Mouse (Mus musculus) cortical plate, adult 2 months (tissue): ENCODE results near the gene Cep41. TPM values are rescaled to one million over a fixed set of nuclear protein-coding genes. Genes with fewer than 3 reads are reported as not detected.

Experiments
- H3K27ac ChIP-seq: fragments of 200-500 bp; 2 replicates; pipeline ENCODE4 v1.5.1; 2012; ENCODE audit warnings: low read length, control low read depth, inconsistent platforms; ENCODE audit not compliant: insufficient read depth
- H3K4me1 ChIP-seq: fragments of 200-500 bp; 2 replicates; pipeline ENCODE4 v1.6.1; 2011; ENCODE audit warnings: low read length; ENCODE audit not compliant: control insufficient read depth, insufficient read depth
- H3K4me3 ChIP-seq: fragments of 200-500 bp; 2 replicates; pipeline ENCODE4 v1.5.1; 2011; ENCODE audit warnings: mild to moderate bottlenecking, low read length, control low read depth; ENCODE audit not compliant: insufficient read depth
- CTCF ChIP-seq: fragments of 200-500 bp; IDR thresholded peaks from 2 replicates; pipeline ENCODE4 v1.5.1; 2011; ENCODE audit warnings: mild to moderate bottlenecking, control low read depth, low read length; ENCODE audit not compliant: insufficient read depth; ENCODE audit errors: extremely low read depth
- POLR2A ChIP-seq: fragments of 200-500 bp; IDR thresholded peaks from 2 replicates; pipeline ENCODE4 v1.6.1; 2011; ENCODE audit warnings: mild to moderate bottlenecking, low read length, control low read depth; ENCODE audit not compliant: insufficient read depth; ENCODE audit errors: extremely low read depth
- polyA plus RNA-seq: library from polyadenylated mRNA; depleted of rRNA; stranded (reverse); fragments of >200 nt; gene quantifications from 2 replicates; pipeline ENCODE4 v1.2.3, GENCODE M21; 2012

The Cep41 gene
- polyA plus RNA-seq, 1 experiment, result 5.8 TPM

DNA sequence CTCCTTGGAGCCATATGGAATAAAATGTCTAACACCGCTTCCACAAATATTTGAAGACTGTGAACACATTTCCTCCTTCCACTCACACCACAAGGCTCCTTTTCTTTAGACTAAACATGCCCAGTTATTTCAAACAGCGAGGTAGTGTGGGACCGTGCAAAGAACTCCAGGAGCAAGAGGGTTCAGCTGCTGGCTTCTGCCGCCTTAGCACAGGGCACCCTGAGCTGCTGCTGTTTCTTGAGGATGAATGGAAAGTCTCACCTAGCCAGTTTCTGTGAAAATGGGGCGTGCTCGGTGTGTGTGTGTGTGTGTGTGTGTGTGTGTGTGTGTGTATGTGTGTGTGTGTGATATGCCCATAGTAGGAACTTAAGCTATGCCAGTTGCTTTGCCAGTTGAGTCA lies 40.9 kb upstream of the Cep41 start:
- no peak overlapping the region for H3K27ac ChIP-seq
- no peak for TF ChIP-seq CTCF
- TF ChIP-seq POLR2A, result no peak
- no peak overlapping the region for H3K4me3 ChIP-seq
- peaks cover 1% of the 10 kb centered on the region for H3K4me1 ChIP-seq

DNA sequence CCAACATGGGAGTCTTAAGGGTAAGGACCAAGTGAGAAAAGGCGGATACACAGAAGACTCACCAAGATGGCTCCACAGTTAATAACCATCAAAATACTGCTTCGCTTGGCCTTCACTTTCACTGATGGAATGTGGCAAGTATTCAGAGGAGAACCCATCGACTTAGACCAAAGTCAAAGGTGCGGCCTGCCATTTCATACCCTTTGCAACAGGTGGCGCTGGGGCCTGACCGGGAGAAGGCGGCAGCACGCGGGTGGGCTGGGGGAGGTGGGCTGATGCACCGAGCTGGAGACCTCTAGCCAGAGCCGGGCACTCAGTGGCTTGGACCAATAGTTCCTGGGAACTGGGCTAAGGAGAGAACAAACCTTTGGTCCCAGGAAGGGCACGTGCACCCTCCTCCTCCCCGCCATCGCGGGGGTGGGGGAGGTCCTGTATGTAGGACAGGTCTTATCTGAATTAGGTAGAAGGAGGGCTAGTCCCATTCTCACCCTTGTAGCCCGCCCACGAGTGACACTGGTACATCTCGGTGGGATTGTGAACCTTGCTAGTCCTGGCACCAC lies 39.1 kb upstream of the Cep41 start:
- Histone ChIP-seq H3K4me1 (peaks cover 1% of the 10 kb centered on the region), H3K4me3 (no peak overlapping the region), H3K27ac (no peak overlapping the region)
- TF ChIP-seq CTCF, result no peak
- TF ChIP-seq POLR2A, result no peak

DNA sequence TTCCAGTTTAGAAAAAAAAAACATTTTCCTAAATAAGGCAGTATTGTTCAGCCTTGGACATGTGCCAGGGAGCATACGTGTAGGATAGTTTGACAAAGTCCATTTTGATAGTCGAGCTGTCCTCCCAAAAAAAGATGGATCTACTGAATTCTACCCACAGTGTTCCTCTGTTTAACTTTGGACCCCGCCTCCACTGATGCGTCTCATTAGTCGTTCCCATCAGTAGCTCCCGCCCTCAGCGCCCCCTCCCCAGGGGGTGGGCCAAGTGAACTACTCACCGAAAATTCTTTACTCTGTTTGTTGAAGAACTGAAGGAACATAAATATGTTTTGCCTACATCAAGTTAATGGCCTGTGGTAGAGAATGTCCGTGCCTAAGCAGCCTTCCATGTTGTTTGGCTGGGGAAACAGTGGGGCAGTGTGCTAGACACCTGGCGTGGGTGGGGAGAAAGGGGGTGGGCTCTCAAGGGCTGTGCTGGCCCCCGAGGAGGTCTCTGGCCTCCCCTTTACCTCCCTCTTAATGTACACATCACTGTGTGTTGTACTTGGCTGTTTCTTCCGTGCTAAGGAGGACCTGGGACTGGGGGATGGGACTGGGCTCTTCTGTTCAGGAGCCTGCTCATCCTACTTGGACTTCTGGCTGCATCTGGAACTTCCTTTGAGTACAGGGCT lies 36.9 kb upstream of the Cep41 start:
- TF ChIP-seq CTCF, result no peak
- no peak for TF ChIP-seq POLR2A
- peaks cover 1% of the 10 kb centered on the region for H3K4me1 ChIP-seq
- no peak overlapping the region for H3K27ac ChIP-seq
- H3K4me3 ChIP-seq, result no peak overlapping the region

DNA sequence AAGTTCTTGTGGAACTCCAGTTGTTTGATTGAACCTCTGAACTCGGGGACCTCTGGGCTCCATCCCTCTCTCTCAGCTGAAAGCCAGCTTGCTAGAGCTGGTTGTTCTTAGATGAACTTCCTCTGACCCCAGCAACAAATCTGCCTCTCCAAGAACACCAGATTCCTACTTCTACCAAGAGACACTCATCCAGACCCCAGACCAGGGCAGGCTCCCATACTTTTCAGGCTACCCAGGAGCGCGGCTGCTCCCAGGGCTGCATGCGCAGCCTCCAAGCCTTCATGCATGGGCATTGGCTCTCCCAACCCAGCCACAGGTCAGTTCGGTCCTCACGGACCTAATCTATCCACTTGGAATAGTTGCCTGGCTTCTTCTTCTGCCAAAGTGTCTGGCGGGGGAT lies 29.8 kb upstream of the Cep41 start, which contains the start of gene Mest:
Gene Mest, plus strand, starts transcription at position 217 of the 400 bp plus-strand sequence.
- H3K4me3 ChIP-seq, result no peak within 1 kb of the TSS
- TF ChIP-seq POLR2A (no peak), CTCF (no peak)
- no peaks in the 10 kb centered on the region for H3K4me1 ChIP-seq
- no peak within 1 kb of the TSS for H3K27ac ChIP-seq

DNA sequence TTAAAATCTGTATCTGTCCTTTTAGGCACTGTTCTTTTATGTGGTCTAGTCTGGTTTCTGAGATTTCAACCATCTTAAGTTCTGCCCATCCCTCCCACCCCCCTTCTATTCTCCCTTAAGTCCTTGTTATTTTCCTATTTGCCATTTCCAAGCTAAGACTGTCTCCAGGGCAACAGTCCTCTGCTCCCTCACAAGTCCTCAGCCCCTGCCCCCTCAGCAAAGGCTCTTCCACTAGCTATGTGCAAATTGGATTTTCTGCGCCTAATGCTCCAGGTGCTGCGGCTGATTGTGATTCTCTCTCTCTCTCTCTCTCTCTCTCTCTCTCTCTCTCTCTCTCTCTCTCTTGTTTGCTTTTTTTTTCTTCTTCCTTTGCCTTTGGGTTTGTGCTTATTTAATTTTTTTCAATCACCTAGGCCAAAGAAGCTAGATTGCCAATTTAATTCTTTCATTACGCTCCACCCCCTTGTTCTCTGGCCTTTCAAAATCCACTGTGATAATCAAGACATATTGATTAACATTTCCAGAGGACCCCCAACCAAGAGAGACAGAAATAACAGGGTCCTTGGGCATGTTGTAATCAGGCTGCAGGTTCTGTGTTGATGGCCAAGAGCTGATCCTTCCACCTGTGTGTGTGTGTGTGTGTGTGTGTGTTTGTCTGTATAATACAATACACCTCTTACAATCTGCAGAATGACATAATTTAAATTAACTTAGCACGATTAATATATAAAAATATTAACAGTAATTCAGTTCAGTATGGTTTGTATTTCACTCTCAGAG lies 29.0 kb upstream of the Cep41 start:
- H3K4me3 ChIP-seq, result no peak overlapping the region
- no peak overlapping the region for H3K27ac ChIP-seq
- TF ChIP-seq CTCF (no peak), POLR2A (no peak)
- H3K4me1 ChIP-seq, result no peaks in the 10 kb centered on the region

DNA sequence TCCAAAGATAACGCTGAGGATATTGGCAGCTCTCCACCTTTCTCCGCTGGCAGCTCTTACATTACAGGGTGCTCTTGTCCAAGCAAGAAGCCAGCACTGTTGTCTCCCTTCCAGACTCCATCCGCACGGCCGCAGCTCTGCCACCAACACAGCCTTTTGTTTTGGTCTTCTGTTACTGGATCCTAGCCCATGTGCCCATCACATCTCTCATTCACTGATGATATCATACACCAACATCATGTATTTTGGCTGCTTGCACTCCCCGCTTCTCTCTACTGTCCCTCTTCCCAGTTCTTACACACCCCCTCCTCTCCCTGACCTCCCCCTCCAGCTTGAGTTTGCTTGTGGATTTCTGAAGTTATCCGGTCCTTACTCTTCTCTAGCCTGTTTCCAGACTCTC lies 23.2 kb upstream of the Cep41 start:
- H3K4me1 ChIP-seq, result no peaks in the 10 kb centered on the region; the same call in 1 of the 2 replicates
- H3K27ac ChIP-seq, result no peak overlapping the region
- H3K4me3 ChIP-seq, result no peak overlapping the region
- no peak for TF ChIP-seq CTCF
- no peak for TF ChIP-seq POLR2A

DNA sequence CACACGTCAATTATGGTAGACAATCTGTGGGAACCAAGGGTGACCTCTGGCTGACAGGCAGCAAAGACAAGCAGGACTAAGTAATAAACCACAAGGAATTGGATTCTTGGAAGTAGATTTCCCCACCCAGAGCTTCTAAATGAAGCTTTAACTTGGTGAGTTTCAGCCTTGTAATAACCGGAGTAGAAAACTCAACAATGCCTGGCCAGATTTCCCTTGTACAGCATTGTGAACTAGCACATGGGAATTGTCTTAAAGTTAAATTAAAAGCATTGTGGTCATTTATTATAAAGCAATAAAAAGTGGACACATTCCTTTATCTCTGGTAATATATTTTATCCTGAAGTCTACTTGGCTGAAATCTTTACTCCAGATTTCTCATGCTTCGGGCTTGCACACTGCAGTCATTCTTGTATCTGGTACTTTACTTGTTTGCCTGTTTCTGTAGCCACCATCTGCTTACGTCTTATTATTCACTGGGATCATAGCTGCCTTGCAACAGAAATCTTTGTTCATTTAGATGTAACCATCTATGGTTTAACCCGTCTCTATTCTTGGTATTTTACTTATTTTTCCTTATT lies 21.4 kb upstream of the Cep41 start:
- no peak for TF ChIP-seq POLR2A
- no peak for TF ChIP-seq CTCF
- H3K27ac ChIP-seq, result no peak overlapping the region
- H3K4me1 ChIP-seq, result no peaks in the 10 kb centered on the region; the same call in 1 of the 2 replicates
- no peak overlapping the region for H3K4me3 ChIP-seq

DNA sequence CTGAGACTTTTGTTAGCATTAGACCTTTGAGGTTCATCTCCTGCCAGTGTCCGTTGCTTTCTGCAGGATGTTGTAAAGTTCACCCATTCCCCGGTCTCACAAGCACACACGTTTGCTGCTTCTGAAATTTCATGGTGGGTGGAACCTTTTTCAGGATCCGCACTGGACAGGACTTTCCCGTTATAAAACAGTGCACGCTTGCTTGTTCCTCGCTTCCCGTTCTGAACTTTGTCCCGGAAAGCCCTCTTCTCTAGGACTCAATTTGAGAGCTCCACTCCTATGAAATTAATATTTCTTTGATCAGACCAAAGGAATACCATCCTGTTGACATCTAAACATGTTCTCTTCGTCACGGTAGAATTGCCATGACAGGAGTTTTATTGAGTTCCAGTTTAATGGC lies 20.3 kb upstream of the Cep41 start:
- TF ChIP-seq POLR2A, result no peak
- no peak for TF ChIP-seq CTCF
- Histone ChIP-seq H3K4me1 (no peaks in the 10 kb centered on the region; the same call in 1 of the 2 replicates), H3K4me3 (no peak overlapping the region), H3K27ac (no peak overlapping the region)

DNA sequence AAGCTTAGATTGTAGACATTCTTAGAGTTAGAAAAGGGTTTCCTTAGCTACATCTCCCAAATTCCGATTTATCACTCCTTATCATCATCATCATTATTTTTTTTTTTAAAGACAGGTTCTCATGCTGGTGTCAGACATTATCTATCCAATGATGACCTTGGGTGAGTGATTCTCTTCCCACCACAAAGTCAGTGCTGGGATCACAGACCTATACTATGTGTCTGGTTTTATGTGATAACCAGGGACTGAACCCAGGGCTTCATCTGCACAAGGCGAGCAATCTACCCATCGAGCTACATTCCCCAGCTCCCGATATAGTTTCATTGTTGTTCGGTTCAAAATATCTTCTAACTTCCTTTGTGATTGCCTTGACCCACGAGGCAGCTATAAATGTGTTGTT lies 19.9 kb upstream of the Cep41 start:
- TF ChIP-seq POLR2A (no peak), CTCF (no peak)
- Histone ChIP-seq H3K27ac (no peak overlapping the region), H3K4me3 (no peak overlapping the region), H3K4me1 (no peaks in the 10 kb centered on the region; the same call in 1 of the 2 replicates)

DNA sequence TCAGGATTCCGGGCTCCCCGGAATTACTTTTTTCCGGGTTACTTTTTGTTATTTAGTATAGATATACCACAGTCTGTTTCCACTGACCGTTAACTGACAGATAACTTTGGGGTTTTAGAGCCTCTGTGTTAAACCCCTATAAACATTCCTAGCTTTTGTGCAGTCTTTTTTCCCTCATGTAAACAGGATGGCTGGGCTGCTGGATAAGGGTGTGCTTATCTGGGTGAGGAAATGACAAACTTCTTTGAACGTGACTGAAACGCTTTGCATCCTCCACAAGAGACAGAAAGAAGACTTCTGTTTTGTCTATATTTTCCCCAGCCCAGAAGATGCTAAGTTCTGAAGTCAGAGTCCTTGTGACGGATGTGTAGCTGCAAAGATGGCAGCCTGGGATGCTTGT lies 18.9 kb upstream of the Cep41 start:
- TF ChIP-seq POLR2A (no peak), CTCF (no peak)
- Histone ChIP-seq H3K4me3 (no peak overlapping the region), H3K27ac (no peak overlapping the region), H3K4me1 (no peaks in the 10 kb centered on the region; the same call in 1 of the 2 replicates)
